Mouse (Mus musculus): Measurements from ENCODE around the gene Samd4b. TPM values are rescaled to one million over a fixed set of nuclear protein-coding genes. Genes with fewer than 3 reads are reported as not detected.

Samd4b gene
- total RNA-seq (2023), result 48.1 to 61.6 TPM (median 56.1 TPM) in 4 replicates

GRCm38 (mm10) chr7:28597642-28598446 is at the start of gene Samd4b, which contains the start of gene Pak4:
Samd4b (minus strand) TSS chr7:28598144.
Pak4 (minus strand) TSS chr7:28598185.

GRCm38 (mm10) chr7:28631073-28631472 is 33.1 kb upstream of the Samd4b start, which contains the start of gene Acp7:
Acp7 (minus strand) TSS chr7:28631332.

GRCm38 (mm10) chr7:28547154-28547553 is 50.8 kb downstream of the Samd4b start, which contains the start of gene Nccrp1:
Nccrp1 (minus strand) TSS chr7:28547254.

GRCm38 (mm10) chr7:28540526-28540925 is 57.4 kb downstream of the Samd4b start, which contains the start of gene Sycn:
Sycn (plus strand) TSS chr7:28540885.

GRCm38 (mm10) chr7:28522536-28522935 is 75.4 kb downstream of the Samd4b start, which contains the start of gene Ifnl3:
Ifnl3 (plus strand) TSS chr7:28522836.

GRCm38 (mm10) chr7:28510405-28510974 is 87.5 kb downstream of the Samd4b start, which contains the start of gene Ifnl2:
Ifnl2 (minus strand) TSS chr7:28510455.

GRCm38 (mm10) chr7:28451531-28452360 is 146.2 kb downstream of the Samd4b start, which contains the start of gene Lrfn1:
Lrfn1 (plus strand) TSS chr7:28451980.

GRCm38 (mm10) chr7:28436932-28437570 is 160.9 kb downstream of the Samd4b start, which contains the start of gene Gmfg:
Gmfg (plus strand) TSS chr7:28437447.

GRCm38 (mm10) chr7:28392429-28393271 is 205.3 kb downstream of the Samd4b start, which contains the start of the genes Med29 and Paf1:
Med29 (minus strand) TSS chr7:28392708.
Paf1 (plus strand) TSS chr7:28392951.

GRCm38 (mm10) chr7:28380237-28381016 is 217.5 kb downstream of the Samd4b start, which contains the start of gene Zfp36:
Zfp36 (minus strand) TSS chr7:28380253.

GRCm38 (mm10) chr7:28372251-28373108 is 225.5 kb downstream of the Samd4b start, which contains the start of gene Plekhg2:
Plekhg2 (minus strand) TSS chr7:28372599.

GRCm38 (mm10) chr7:28350155-28350883 is 247.6 kb downstream of the Samd4b start, which contains the start of gene Rps16:
Rps16 (plus strand) TSS chr7:28350652.

Other genes with a start within 250 kb of the Samd4b start
- gene Rps16, start 247.5 kb downstream of the Samd4b start, total RNA-seq (2023), result 2,978 to 3,247 TPM (median 3,204 TPM) in 4 replicates
- gene Plekhg2, start 225.5 kb downstream of the Samd4b start, total RNA-seq (2023), result 130 to 143 TPM (median 135 TPM) in 4 replicates
- gene Zfp36, start 217.9 kb downstream of the Samd4b start, total RNA-seq (2023), result 804 to 1,027 TPM (median 895 TPM) in 4 replicates
- 13.9 to 18.0 TPM (median 15.8 TPM) in 4 replicates for gene Med29, start 205.4 kb downstream of the Samd4b start, total RNA-seq (2023)
- 156 to 175 TPM (median 161 TPM) in 4 replicates for gene Paf1, start 205.2 kb downstream of the Samd4b start, total RNA-seq (2023)
- 222 to 256 TPM (median 254 TPM) in 4 replicates for gene Gmfg, start 160.7 kb downstream of the Samd4b start, total RNA-seq (2023)
- gene Lrfn1, start 146.2 kb downstream of the Samd4b start, total RNA-seq (2023), result 0.95 to 1.3 TPM (median 1.3 TPM) in 4 replicates
- gene Ifnl2, start 87.7 kb downstream of the Samd4b start, total RNA-seq (2023), result not detected in 4 replicates
- not detected in 4 replicates for gene Ifnl3, start 75.3 kb downstream of the Samd4b start, total RNA-seq (2023)
- gene Sycn, start 57.3 kb downstream of the Samd4b start, total RNA-seq (2023), result not detected in 4 replicates
- gene Nccrp1, start 50.9 kb downstream of the Samd4b start, total RNA-seq (2023), result not detected in 4 replicates
- 11.4 to 15.2 TPM (median 14.0 TPM) in 4 replicates for gene Pak4, start within 50 bp of the Samd4b start, total RNA-seq (2023)
- not detected in 4 replicates for gene Acp7, start 33.2 kb upstream of the Samd4b start, total RNA-seq (2023)
- 0.30 to 2.2 TPM (median 0.89 TPM) in 3 of 4 replicates, not detected in the other for gene Fbxo27, start 94.7 kb upstream of the Samd4b start, total RNA-seq (2023)
- gene Fbxo17, start 118.7 kb upstream of the Samd4b start, total RNA-seq (2023), result 0.76 to 1.9 TPM (median 1.1 TPM) in 4 replicates
- gene Mrps12, start 143.7 kb upstream of the Samd4b start, total RNA-seq (2023), result 16.7 to 28.3 TPM (median 18.1 TPM) in 4 replicates
- gene Sars2, start 143.8 kb upstream of the Samd4b start, total RNA-seq (2023), result 15.6 to 19.8 TPM (median 17.8 TPM) in 4 replicates
- not detected in 4 replicates for gene Ccer2, start 158.0 kb upstream of the Samd4b start, total RNA-seq (2023)
- gene Sirt2, start 168.6 kb upstream of the Samd4b start, total RNA-seq (2023), result 76.6 to 88.4 TPM (median 81.9 TPM) in 4 replicates
- 87.4 to 99.7 TPM (median 92.5 TPM) in 4 replicates for gene Nfkbib, start 169.4 kb upstream of the Samd4b start, total RNA-seq (2023)
- 7.0 to 10.9 TPM (median 8.4 TPM) in 4 replicates for gene Rinl, start 190.8 kb upstream of the Samd4b start, total RNA-seq (2023)
- gene Hnrnpl, start 210.4 kb upstream of the Samd4b start, total RNA-seq (2023), result 570 to 598 TPM (median 582 TPM) in 4 replicates
- gene Ech1, start 227.1 kb upstream of the Samd4b start, total RNA-seq (2023), result 42.6 to 53.3 TPM (median 47.9 TPM) in 4 replicates
- 11.0 to 15.2 TPM (median 12.8 TPM) in 4 replicates for gene Lgals4, start 235.7 kb upstream of the Samd4b start, total RNA-seq (2023)